Mouse (Mus musculus) midbrain, embryonic 14.5 days (tissue): ENCODE data around the gene Lrfn1. TPM values are rescaled to one million over a fixed set of nuclear protein-coding genes. Genes with fewer than 3 reads are reported as not detected.

Source experiments
- ATAC-seq: fragments of 200-750 bp; cut with Nextera tagmentation; 2 replicates; pipeline ENCODE4 v1.8.0; 2017; ENCODE audit warnings: moderate number of reproducible peaks, moderate library complexity; ENCODE audit not compliant: low FRiP score, low TSS enrichment
- DNase-seq: peaks from one replicate; pipeline ENCODE4 v3.0.0-alpha.2; 2015
- H3K27ac ChIP-seq: fragments of 300-500 bp; sonication (generic); replicated peaks from 2 replicates; pipeline ENCODE4 v1.5.1; 2014; ENCODE audit warnings: mild to moderate bottlenecking, low read depth, low read length, moderate library complexity
- H3K27me3 ChIP-seq: fragments of 300-500 bp; sonication (generic); 2 replicates; pipeline ENCODE4 v1.6.1; 2014; ENCODE audit warnings: low read length, control low read depth, mixed read lengths; ENCODE audit not compliant: control insufficient read depth, insufficient read depth
- H3K36me3 ChIP-seq: fragments of 300-500 bp; sonication (generic); 2 replicates; pipeline ENCODE4 v1.6.1; 2014; ENCODE audit warnings: low read length, control low read depth; ENCODE audit not compliant: control insufficient read depth, insufficient read depth
- H3K4me1 ChIP-seq: fragments of 300-500 bp; sonication (generic); 2 replicates; pipeline ENCODE4 v1.6.1; 2014; ENCODE audit warnings: mild to moderate bottlenecking, antibody characterized with exemption, low read length, control low read depth; ENCODE audit not compliant: control insufficient read depth, insufficient read depth
- H3K4me2 ChIP-seq: fragments of 300-500 bp; sonication (generic); 2 replicates; pipeline ENCODE4 v1.6.1; 2014; ENCODE audit warnings: mild to moderate bottlenecking, low read length, moderate library complexity
- H3K4me3 ChIP-seq: fragments of 300-500 bp; sonication (generic); replicated peaks from 2 replicates; pipeline ENCODE4 v1.5.1; 2014; ENCODE audit warnings: low read depth, low read length
- H3K9ac ChIP-seq: fragments of 300-500 bp; sonication (generic); replicated peaks from 2 replicates; pipeline ENCODE4 v1.6.1; 2014; ENCODE audit warnings: mild to moderate bottlenecking, low read length, moderate library complexity
- H3K9me3 ChIP-seq: fragments of 300-500 bp; sonication (generic); 2 replicates; pipeline ENCODE4 v1.6.1; 2016; ENCODE audit warnings: low read length, control low read depth, mixed read lengths; ENCODE audit not compliant: control insufficient read depth
- WGBS: fragments of 180-500 bp; shearing (Covaris S2); extraction: QIAGEN DNeasy Blood & Tissue Kit; methylation state at CpG from one replicate; pipeline ENCODE4 v1.1.7; 2014; 5-methylcytosine and 5-hydroxymethylcytosine counted together
- polyA plus RNA-seq: library from polyadenylated mRNA; unstranded; fragments of >200 nt; fragmentation: Nextera tagmentation; extraction: Ambion mirVana; gene quantifications from 2 replicates; pipeline ENCODE4 v1.2.1, GENCODE M21; 2014

Gene Lrfn1
- polyA plus RNA-seq, 1 experiment from 2014 or later, result 18.3 TPM

DNA sequence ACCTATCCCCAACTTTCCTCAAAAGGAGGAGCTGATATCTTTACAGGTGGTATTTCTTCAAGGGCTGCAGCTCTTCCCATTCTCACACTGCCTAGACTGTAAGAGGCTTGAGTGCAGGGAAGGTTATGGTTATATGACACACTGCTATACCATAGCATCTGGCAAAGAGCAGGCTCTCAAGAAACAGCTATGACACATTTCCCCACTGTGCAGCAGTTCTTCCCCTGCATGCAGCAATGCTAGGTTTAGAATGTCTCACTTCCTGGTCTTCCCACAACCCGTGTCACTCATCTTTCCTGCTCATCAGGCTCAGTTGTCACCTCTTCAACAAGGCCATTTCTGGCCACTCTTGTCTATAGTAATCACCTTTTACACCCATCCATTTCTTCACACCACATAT is 21.3 kb upstream of the Lrfn1 start:
- no peak overlapping the region for H3K27ac ChIP-seq
- no peak for ATAC-seq
- WGBS, result 92% methylated on average over 1 of the region's 1 CpGs
- no peaks in the 10 kb centered on the region for H3K9me3 ChIP-seq
- no peak overlapping the region for H3K9ac ChIP-seq
- peaks cover 23% of the 10 kb centered on the region for H3K4me1 ChIP-seq
- no peaks in the 10 kb centered on the region for H3K27me3 ChIP-seq
- DNase-seq, result no peak
- no peak overlapping the region for H3K4me3 ChIP-seq
- no peak overlapping the region for H3K4me2 ChIP-seq
- H3K36me3 ChIP-seq, result peaks cover 9% of the 10 kb centered on the region; the same call in 1 of the 2 replicates

DNA sequence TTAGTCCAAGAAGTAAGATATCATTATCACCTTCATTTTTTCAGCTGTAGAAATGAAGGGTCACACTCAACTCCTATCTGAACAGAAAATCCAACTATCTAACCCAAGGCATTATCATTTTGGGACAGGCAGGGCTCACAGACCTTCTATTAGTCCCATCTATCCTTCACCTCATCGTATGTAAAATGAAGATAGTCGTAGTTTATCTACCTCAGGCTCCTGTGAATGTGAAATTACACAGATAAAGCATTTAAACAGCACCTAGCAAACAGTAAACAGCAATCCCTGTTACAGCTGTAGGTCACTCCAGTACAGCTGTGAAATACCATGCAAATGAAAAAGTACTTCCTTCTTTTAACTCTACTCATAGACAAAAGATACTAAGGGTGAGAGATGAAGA is 19.5 kb upstream of the Lrfn1 start:
- DNase-seq (no peak), ATAC-seq (no peak)
- H3K4me3 ChIP-seq, result no peak overlapping the region
- 94% methylated on average over 2 of the region's 2 CpGs for WGBS
- H3K27me3 ChIP-seq, result no peaks in the 10 kb centered on the region
- no peak overlapping the region for H3K9ac ChIP-seq
- peaks cover 9% of the 10 kb centered on the region; the same call in 1 of the 2 replicates for H3K36me3 ChIP-seq
- H3K27ac ChIP-seq, result no peak overlapping the region
- no peaks in the 10 kb centered on the region for H3K9me3 ChIP-seq
- no peak overlapping the region for H3K4me2 ChIP-seq
- peaks cover 23% of the 10 kb centered on the region for H3K4me1 ChIP-seq

GRCm38 (mm10) chr7:28435660-28436259 is 16.0 kb upstream of the Lrfn1 start:
- ATAC-seq, result peak; percentile 48
- peak overlapping the region; percentile 59 for H3K4me3 ChIP-seq
- H3K27me3 ChIP-seq, result no peaks in the 10 kb centered on the region
- no peak for DNase-seq
- peak overlapping the region; percentile 84 for H3K4me2 ChIP-seq
- peak overlapping the region; percentile 72 for H3K9ac ChIP-seq
- H3K4me1 ChIP-seq, result peaks cover 23% of the 10 kb centered on the region
- WGBS, result under 1% methylated on average over 33 of the region's 70 CpGs
- peaks cover 5% of the 10 kb centered on the region; the same call in 1 of the 2 replicates for H3K36me3 ChIP-seq
- peak overlapping the region; percentile 73 for H3K27ac ChIP-seq
- H3K9me3 ChIP-seq, result no peaks in the 10 kb centered on the region

GRCm38 (mm10) chr7:28436271-28436904 is 15.4 kb upstream of the Lrfn1 start:
- peak; percentile 99 for ATAC-seq
- Histone ChIP-seq H3K9ac (peak overlapping the region; percentile 72), H3K36me3 (peaks cover 5% of the 10 kb centered on the region; the same call in 1 of the 2 replicates), H3K9me3 (no peaks in the 10 kb centered on the region), H3K27ac (peak overlapping the region; percentile 73), H3K4me3 (peak overlapping the region; percentile 59), H3K4me2 (peak overlapping the region; percentile 84), H3K27me3 (no peaks in the 10 kb centered on the region), H3K4me1 (peaks cover 23% of the 10 kb centered on the region)
- under 1% methylated on average over 59 of the region's 64 CpGs for WGBS
- DNase-seq, result peak; percentile 98

GRCm38 (mm10) chr7:28436932-28437570 is 14.7 kb upstream of the Lrfn1 start, which contains the start of gene Gmfg:
Gmfg (plus strand) TSS chr7:28437447.
- H3K4me3 ChIP-seq, result peak within 1 kb of the TSS; percentile 59
- peaks cover 23% of the 10 kb centered on the region for H3K4me1 ChIP-seq
- no peaks in the 10 kb centered on the region for H3K9me3 ChIP-seq
- peak; percentile 90 for DNase-seq
- H3K9ac ChIP-seq, result peak within 1 kb of the TSS; percentile 56
- peak within 1 kb of the TSS; percentile 55 for H3K4me2 ChIP-seq
- no peaks in the 10 kb centered on the region for H3K27me3 ChIP-seq
- 3% methylated on average over 16 of the region's 16 CpGs for WGBS
- peak; percentile 46 for ATAC-seq
- peaks cover 3% of the 10 kb centered on the region; the same call in 1 of the 2 replicates for H3K36me3 ChIP-seq
- peak within 1 kb of the TSS; percentile 72 for H3K27ac ChIP-seq

- H3K9me3 ChIP-seq, result no peaks in the 10 kb centered on the region
- H3K4me2 ChIP-seq, result no peak overlapping the region
- H3K4me1 ChIP-seq, result peaks cover 21% of the 10 kb centered on the region
- H3K27ac ChIP-seq, result no peak overlapping the region
- H3K27me3 ChIP-seq, result no peaks in the 10 kb centered on the region
- DNase-seq (no peak), ATAC-seq (no peak)
- no peak overlapping the region for H3K9ac ChIP-seq
- H3K4me3 ChIP-seq, result no peak overlapping the region
- no peaks in the 10 kb centered on the region for H3K36me3 ChIP-seq
These were observed 13.8 kb upstream of the Lrfn1 start for GRCm38 (mm10) chr7:28437964-28438363.

DNA sequence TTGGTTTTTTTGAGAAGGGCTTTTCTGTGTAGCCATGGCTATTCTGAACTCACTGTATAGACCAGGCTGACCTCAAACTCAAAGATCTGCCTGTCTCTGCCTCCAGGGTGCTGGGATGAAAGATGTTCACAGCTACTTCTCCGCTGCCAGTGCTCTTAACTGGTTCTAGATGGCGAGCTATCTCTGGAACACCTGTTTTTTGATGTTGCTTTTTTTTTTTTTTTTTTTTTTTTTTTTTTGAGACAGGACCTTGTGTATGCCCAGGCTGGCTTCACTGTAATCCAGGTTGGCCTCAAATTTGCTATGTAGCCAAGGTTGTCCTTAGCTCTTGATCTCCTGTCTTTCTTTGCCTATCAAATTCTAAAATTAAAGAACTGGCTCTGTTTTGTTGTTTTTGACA is 13.0 kb upstream of the Lrfn1 start:
- H3K9ac ChIP-seq, result no peak overlapping the region
- no peak overlapping the region for H3K4me3 ChIP-seq
- no peak overlapping the region for H3K27ac ChIP-seq
- DNase-seq (no peak), ATAC-seq (no peak)
- H3K36me3 ChIP-seq, result no peaks in the 10 kb centered on the region
- H3K4me1 ChIP-seq, result peaks cover 15% of the 10 kb centered on the region
- 86% methylated on average over 2 of the region's 2 CpGs for WGBS
- no peak overlapping the region for H3K4me2 ChIP-seq
- no peaks in the 10 kb centered on the region for H3K9me3 ChIP-seq
- no peaks in the 10 kb centered on the region for H3K27me3 ChIP-seq

DNA sequence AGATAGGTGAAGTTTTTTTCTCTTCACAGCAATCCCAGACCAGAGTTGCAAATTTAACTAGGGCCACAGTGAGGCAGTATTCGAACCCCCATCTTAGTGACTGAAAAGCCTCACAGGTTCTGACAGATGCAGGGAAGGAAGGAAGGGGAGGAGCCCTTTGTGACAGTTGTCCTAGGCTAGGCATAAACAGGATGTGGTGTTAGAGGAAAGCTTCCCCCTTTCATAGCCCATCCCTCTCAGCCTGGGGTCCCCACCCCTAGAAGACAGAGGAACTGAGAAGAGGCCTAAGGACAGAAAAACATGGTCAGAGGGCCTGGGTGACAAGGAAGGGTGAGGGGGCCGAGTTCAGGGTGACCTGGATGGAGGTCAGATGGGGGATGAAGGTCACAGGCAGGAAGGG is 11.0 kb upstream of the Lrfn1 start:
- no peaks in the 10 kb centered on the region for H3K9me3 ChIP-seq
- DNase-seq, result no peak
- no peaks in the 10 kb centered on the region for H3K4me1 ChIP-seq
- 60% methylated on average over 2 of the region's 2 CpGs for WGBS
- H3K36me3 ChIP-seq, result no peaks in the 10 kb centered on the region
- no peak overlapping the region for H3K4me2 ChIP-seq
- no peak overlapping the region for H3K9ac ChIP-seq
- ATAC-seq, result no peak
- 0 out of 2 replicates have a peak, but pooled peaks cover under 1% of the 10 kb centered on the region for H3K27me3 ChIP-seq
- H3K27ac ChIP-seq, result no peak overlapping the region
- no peak overlapping the region for H3K4me3 ChIP-seq
